Mouse (Mus musculus) lung, embryonic 16.5 days (tissue): Measurements from ENCODE around the gene Sgms2. TPM values are rescaled to one million over a fixed set of nuclear protein-coding genes. Genes with fewer than 3 reads are reported as not detected.

Source experiments
- ATAC-seq: fragments of 200-750 bp; cut with Nextera tagmentation; 2 replicates; pipeline ENCODE4 v1.8.0; 2017; ENCODE audit warnings: low read depth, mild to moderate bottlenecking, moderate library complexity
- H3K27ac ChIP-seq: fragments of 300-500 bp; sonication (generic); 2 replicates; pipeline ENCODE4 v1.5.1; 2014; ENCODE audit warnings: mild to moderate bottlenecking, control low read depth, low read length
- H3K27me3 ChIP-seq: fragments of 300-500 bp; sonication (generic); 2 replicates; pipeline ENCODE4 v1.6.1; 2014; ENCODE audit warnings: low read depth, low read length, mixed read lengths; ENCODE audit not compliant: control insufficient read depth, insufficient read depth
- H3K36me3 ChIP-seq: fragments of 300-500 bp; sonication (generic); 2 replicates; pipeline ENCODE4 v1.6.1; 2014; ENCODE audit warnings: low read length; ENCODE audit not compliant: control insufficient read depth, insufficient read depth
- H3K4me1 ChIP-seq: fragments of 300-500 bp; sonication (generic); replicated peaks from 2 replicates; pipeline ENCODE4 v1.6.1; 2014; ENCODE audit warnings: low read length, mixed read lengths; ENCODE audit not compliant: control insufficient read depth, insufficient read depth
- H3K4me2 ChIP-seq: fragments of 300-500 bp; sonication (generic); 2 replicates; pipeline ENCODE4 v1.6.1; 2014; ENCODE audit warnings: low read depth, low read length, control low read depth
- H3K4me3 ChIP-seq: fragments of 300-500 bp; sonication (generic); 2 replicates; pipeline ENCODE4 v1.5.1; 2014; ENCODE audit warnings: mild to moderate bottlenecking, low read length, control low read depth
- H3K9ac ChIP-seq: fragments of 300-500 bp; sonication (generic); 2 replicates; pipeline ENCODE4 v1.6.1; 2014; ENCODE audit warnings: low read length, control low read depth
- H3K9me3 ChIP-seq: fragments of 300-500 bp; sonication (generic); 2 replicates; pipeline ENCODE4 v1.6.1; 2016; ENCODE audit warnings: low read length; ENCODE audit not compliant: control insufficient read depth
- WGBS: fragments of 180-500 bp; shearing (Covaris S2); extraction: QIAGEN DNeasy Blood & Tissue Kit; methylation state at CpG from one replicate; pipeline ENCODE4 v1.1.7; 2014; 5-methylcytosine and 5-hydroxymethylcytosine counted together
- polyA plus RNA-seq: library from polyadenylated mRNA; unstranded; fragments of >200 nt; fragmentation: Nextera tagmentation; extraction: Ambion mirVana; gene quantifications from 2 replicates; pipeline ENCODE4 v1.2.1, GENCODE M21; 2015

The Sgms2 gene
- polyA plus RNA-seq, 1 experiment from 2014 or later, result 4.0 TPM

- Histone ChIP-seq H3K27ac (no peak overlapping the region), H3K9ac (no peak overlapping the region), H3K4me3 (no peak overlapping the region), H3K9me3 (no peaks in the 10 kb centered on the region), H3K27me3 (no peaks in the 10 kb centered on the region), H3K36me3 (no peaks in the 10 kb centered on the region), H3K4me1 (no peaks in the 10 kb centered on the region), H3K4me2 (no peak overlapping the region)
- WGBS, result 68% methylated on average over 1 of the region's 1 CpGs
- peak; percentile 31; the same call in 1 of the 2 replicates for ATAC-seq
These were observed 174.1 kb downstream of the Sgms2 start for GRCm38 (mm10) chr3:131317126-131317525.

- H3K9ac ChIP-seq, result no peak overlapping the region
- no peak overlapping the region for H3K4me2 ChIP-seq
- no peaks in the 10 kb centered on the region for H3K36me3 ChIP-seq
- no peak; the same call in 1 of the 2 replicates for ATAC-seq
- H3K27ac ChIP-seq, result no peak overlapping the region
- H3K4me3 ChIP-seq, result no peak overlapping the region
- no peaks in the 10 kb centered on the region for H3K4me1 ChIP-seq
- WGBS, result 57% methylated on average over 4 of the region's 4 CpGs
- H3K9me3 ChIP-seq, result no peaks in the 10 kb centered on the region
- H3K27me3 ChIP-seq, result no peaks in the 10 kb centered on the region
These were observed 175.2 kb downstream of the Sgms2 start for GRCm38 (mm10) chr3:131315957-131316510.

- no peak for ATAC-seq
- H3K4me1 ChIP-seq, result no peaks in the 10 kb centered on the region
- H3K9me3 ChIP-seq, result peaks cover 12% of the 10 kb centered on the region
- WGBS, result 21% methylated on average over 9 of the region's 9 CpGs
- H3K4me3 ChIP-seq, result no peak overlapping the region
- no peak overlapping the region for H3K27ac ChIP-seq
- H3K36me3 ChIP-seq, result no peaks in the 10 kb centered on the region
- H3K4me2 ChIP-seq, result no peak overlapping the region
- no peak overlapping the region for H3K9ac ChIP-seq
- no peaks in the 10 kb centered on the region for H3K27me3 ChIP-seq
These were observed 178.9 kb downstream of the Sgms2 start for GRCm38 (mm10) chr3:131312340-131312739.

GRCm38 (mm10) chr3:131310572-131310971 is 180.6 kb downstream of the Sgms2 start:
- no peak overlapping the region for H3K9ac ChIP-seq
- H3K4me3 ChIP-seq, result no peak overlapping the region
- ATAC-seq, result no peak
- H3K27me3 ChIP-seq, result no peaks in the 10 kb centered on the region
- peaks cover 12% of the 10 kb centered on the region for H3K9me3 ChIP-seq
- H3K27ac ChIP-seq, result no peak overlapping the region
- H3K4me2 ChIP-seq, result no peak overlapping the region
- H3K4me1 ChIP-seq, result no peaks in the 10 kb centered on the region
- 67% methylated on average over 4 of the region's 4 CpGs for WGBS
- no peaks in the 10 kb centered on the region for H3K36me3 ChIP-seq

GRCm38 (mm10) chr3:131307811-131308210 is 183.4 kb downstream of the Sgms2 start:
- 88% methylated on average over 3 of the region's 3 CpGs for WGBS
- H3K27ac ChIP-seq, result no peak overlapping the region
- H3K36me3 ChIP-seq, result no peaks in the 10 kb centered on the region
- no peak for ATAC-seq
- H3K27me3 ChIP-seq, result no peaks in the 10 kb centered on the region
- H3K4me3 ChIP-seq, result no peak overlapping the region
- no peak overlapping the region for H3K4me2 ChIP-seq
- H3K9ac ChIP-seq, result no peak overlapping the region
- peaks cover 12% of the 10 kb centered on the region for H3K9me3 ChIP-seq
- H3K4me1 ChIP-seq, result 0 out of 2 replicates have a peak, but pooled peaks cover 2% of the 10 kb centered on the region

GRCm38 (mm10) chr3:131306255-131306654 is 185.0 kb downstream of the Sgms2 start:
- H3K27ac ChIP-seq, result no peak overlapping the region
- no peak overlapping the region for H3K4me2 ChIP-seq
- H3K4me3 ChIP-seq, result no peak overlapping the region
- H3K27me3 ChIP-seq, result no peaks in the 10 kb centered on the region
- H3K9me3 ChIP-seq, result peaks cover 12% of the 10 kb centered on the region
- no peak for ATAC-seq
- 88% methylated on average over 7 of the region's 7 CpGs for WGBS
- no peak overlapping the region for H3K9ac ChIP-seq
- no peaks in the 10 kb centered on the region for H3K36me3 ChIP-seq
- H3K4me1 ChIP-seq, result peaks cover 7% of the 10 kb centered on the region

GRCm38 (mm10) chr3:131303320-131303714 is 187.9 kb downstream of the Sgms2 start:
- Histone ChIP-seq H3K9ac (0 out of 2 replicates have a peak overlapping the region, but pooled peaks have one; percentile 70), H3K4me1 (peaks cover 7% of the 10 kb centered on the region), H3K4me2 (peak overlapping the region; percentile 100), H3K36me3 (no peaks in the 10 kb centered on the region), H3K27me3 (no peaks in the 10 kb centered on the region), H3K27ac (no peak overlapping the region), H3K4me3 (peak overlapping the region; percentile 81), H3K9me3 (no peaks in the 10 kb centered on the region; the same call in 1 of the 2 replicates)
- 19% methylated on average over 5 of the region's 5 CpGs for WGBS
- no peak for ATAC-seq

GRCm38 (mm10) chr3:131302452-131303319 is 188.5 kb downstream of the Sgms2 start, which contains the start of gene Cyp2u1:
TSS of gene Cyp2u1 (minus strand) at chr3:131303227.
- Histone ChIP-seq H3K9ac (peak within 1 kb of the TSS; percentile 70), H3K36me3 (no peaks in the 10 kb centered on the region), H3K4me3 (peak within 1 kb of the TSS; percentile 81), H3K4me2 (peak within 1 kb of the TSS; percentile 100), H3K27ac (0 out of 2 replicates have a peak within 1 kb of the TSS, but pooled peaks have one; percentile 49), H3K27me3 (no peaks in the 10 kb centered on the region), H3K4me1 (peaks cover 7% of the 10 kb centered on the region), H3K9me3 (no peaks in the 10 kb centered on the region; the same call in 1 of the 2 replicates)
- under 1% methylated on average over 70 of the region's 71 CpGs for WGBS
- peak; percentile 97 for ATAC-seq

- peaks cover 15% of the 10 kb centered on the region for H3K4me1 ChIP-seq
- H3K9ac ChIP-seq, result no peak overlapping the region
- 8% methylated on average over 6 of the region's 6 CpGs for WGBS
- H3K36me3 ChIP-seq, result no peaks in the 10 kb centered on the region
- no peaks in the 10 kb centered on the region for H3K9me3 ChIP-seq
- ATAC-seq, result no peak
- H3K4me2 ChIP-seq, result no peak overlapping the region
- no peaks in the 10 kb centered on the region for H3K27me3 ChIP-seq
- no peak overlapping the region for H3K4me3 ChIP-seq
- H3K27ac ChIP-seq, result no peak overlapping the region
These were observed 191.3 kb downstream of the Sgms2 start for GRCm38 (mm10) chr3:131299908-131300307.
